Mouse (Mus musculus): ENCODE measurements around the gene St5.

The St5 gene

DNA sequence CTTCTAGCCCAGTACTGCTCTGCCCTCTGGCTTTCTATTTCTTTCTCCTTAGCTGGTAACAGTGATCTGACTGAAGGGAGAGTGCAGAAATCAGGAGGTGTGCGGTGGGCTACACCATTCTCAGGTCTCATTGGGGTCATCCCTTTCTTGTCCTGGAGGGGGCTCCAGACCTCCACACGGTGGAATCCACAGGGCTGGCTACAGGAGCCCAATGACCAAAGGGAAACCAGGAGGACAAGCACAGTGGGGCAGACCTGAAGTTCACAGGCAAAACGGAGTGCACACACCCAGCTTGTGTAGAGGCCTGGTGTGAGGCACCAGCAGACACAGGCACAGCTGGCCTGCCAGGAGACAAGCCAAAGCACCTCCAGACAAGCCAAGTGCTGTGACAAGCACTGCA, 175.0 kb downstream of the St5 start:
- no peak for DNase-seq (ENCODE audit: low read depth)

DNA sequence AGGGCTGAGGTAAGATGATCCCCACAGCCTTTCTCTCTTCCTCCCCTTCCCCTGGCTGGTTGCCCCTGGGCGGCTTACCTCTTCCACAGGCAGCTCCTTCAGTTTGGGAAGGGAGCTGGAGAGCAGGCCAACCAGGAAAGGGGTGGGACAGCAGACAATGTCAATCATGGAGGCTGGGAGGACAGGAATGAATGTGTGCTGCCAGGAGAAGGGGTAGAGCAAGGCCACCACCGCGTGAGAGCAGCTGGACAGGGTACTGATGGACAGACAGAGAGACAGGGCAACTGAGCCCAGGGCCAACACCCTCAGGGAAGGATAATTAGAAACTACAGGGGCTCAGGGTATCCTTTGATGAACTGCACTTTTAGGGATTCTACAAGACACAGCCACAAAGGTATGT, 175.9 kb downstream of the St5 start:
- DNase-seq (ENCODE audit: low read depth), result no peak

DNA sequence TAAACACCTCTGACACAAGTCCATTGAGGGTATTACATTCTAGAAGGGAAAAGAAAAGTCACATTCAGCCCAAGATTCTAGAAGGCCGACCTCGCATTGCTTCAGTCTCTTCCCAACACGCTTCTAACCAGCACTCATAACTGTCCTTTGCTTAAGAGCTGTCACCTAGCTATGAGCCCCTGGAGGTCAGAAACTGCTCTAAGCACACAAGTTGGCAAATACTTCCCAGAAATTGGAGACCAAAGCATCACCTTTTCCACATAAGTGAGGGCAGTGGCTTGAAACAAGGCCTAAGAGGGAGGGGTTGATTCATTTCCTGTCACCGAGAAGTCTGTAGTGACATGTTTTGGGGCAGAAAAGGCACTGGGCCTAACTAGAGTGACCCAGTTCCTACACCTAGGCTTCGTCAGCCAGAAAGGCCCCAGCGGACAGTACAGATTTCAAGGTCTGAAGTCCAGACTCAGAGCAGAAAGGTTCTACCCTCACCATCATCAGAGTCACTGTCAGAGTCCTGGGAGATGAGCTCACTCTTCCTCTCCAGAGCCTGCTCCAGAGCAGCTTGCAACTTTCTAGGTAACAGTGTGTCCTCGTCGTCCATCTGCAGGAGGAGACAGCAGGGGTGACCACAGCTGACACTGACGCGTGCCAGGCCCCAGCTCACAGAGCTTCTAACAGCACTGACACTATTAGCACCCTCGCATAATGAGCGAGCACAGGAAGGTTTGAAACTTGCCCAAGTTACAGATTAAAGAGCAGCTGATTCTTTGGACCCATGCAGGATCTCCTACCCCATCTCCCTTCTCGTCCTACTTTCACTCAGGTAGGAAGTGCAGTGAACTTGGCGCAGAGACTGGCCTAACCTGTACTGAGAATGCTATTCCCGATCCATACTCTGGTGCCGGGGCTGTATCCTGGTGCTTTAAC, 177.4 kb downstream of the St5 start:
- DNase-seq (ENCODE audit: low read depth), result no peak

- peak; percentile 47 for DNase-seq (ENCODE audit: low read depth)
Observed at GRCm38 (mm10) chr7:109524763-109525162, 178.6 kb downstream of the St5 start.

- no peak for DNase-seq (ENCODE audit: low read depth)
Observed at GRCm38 (mm10) chr7:109524442-109524744, 179.0 kb downstream of the St5 start.

DNA sequence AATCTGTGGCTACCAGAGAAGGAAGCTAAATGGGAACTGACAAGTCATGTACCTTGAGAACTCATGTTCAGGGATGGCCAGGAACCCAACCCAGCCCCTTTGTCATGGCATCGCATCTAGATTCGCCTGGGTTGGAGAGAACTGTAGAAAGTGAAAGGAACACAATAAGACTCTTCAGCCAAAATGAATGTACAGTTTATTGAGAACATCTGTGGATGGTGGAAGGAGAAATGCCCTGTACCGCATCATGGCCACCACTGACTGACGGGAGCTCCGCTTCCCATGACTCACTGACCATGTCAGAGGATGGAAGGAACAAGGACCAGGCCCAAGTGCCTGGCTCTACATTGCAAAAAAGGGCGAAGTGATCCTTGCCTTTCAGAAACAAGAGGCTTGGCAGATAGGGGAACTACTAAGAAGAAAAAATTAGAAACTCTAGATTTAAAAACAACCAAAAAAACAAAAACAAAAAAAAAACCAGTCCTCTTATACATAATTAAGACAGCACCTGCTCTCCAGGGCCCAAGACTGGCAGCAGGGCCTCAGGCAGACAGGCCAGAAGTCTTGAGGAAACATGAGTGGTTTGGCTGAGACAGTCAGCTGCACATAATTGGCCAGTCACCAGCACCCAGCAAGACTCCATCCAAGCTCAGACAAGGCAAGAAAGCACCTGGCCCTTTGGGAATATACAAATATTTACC, 179.5 kb downstream of the St5 start:
- peak; percentile 54 for DNase-seq (ENCODE audit: low read depth)

GRCm38 (mm10) chr7:109523304-109523703, 180.1 kb downstream of the St5 start:
- no peak for DNase-seq (ENCODE audit: low read depth)

DNA sequence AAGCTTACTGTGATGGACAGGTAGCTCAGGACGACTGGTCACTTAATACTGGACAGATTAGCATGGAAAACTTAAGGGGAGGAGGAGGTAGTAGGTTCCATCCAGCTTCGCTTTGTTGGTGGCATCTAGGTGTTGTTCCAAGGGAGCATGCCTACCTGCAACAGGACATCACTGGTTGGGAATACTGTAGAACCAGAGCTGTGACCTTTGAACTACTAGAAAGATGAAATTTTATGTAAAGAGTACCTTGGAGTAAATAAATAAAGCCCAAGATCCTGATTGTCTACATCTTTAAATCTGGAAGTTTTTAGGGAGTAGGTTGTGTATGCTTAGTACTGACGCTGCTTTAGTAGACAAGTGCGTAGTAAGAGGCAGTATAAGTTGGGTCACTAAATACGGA, 181.3 kb downstream of the St5 start:
- DNase-seq (ENCODE audit: low read depth), result no peak

- DNase-seq (ENCODE audit: low read depth), result no peak
Observed at GRCm38 (mm10) chr7:109519936-109520335, 183.5 kb downstream of the St5 start.

DNA sequence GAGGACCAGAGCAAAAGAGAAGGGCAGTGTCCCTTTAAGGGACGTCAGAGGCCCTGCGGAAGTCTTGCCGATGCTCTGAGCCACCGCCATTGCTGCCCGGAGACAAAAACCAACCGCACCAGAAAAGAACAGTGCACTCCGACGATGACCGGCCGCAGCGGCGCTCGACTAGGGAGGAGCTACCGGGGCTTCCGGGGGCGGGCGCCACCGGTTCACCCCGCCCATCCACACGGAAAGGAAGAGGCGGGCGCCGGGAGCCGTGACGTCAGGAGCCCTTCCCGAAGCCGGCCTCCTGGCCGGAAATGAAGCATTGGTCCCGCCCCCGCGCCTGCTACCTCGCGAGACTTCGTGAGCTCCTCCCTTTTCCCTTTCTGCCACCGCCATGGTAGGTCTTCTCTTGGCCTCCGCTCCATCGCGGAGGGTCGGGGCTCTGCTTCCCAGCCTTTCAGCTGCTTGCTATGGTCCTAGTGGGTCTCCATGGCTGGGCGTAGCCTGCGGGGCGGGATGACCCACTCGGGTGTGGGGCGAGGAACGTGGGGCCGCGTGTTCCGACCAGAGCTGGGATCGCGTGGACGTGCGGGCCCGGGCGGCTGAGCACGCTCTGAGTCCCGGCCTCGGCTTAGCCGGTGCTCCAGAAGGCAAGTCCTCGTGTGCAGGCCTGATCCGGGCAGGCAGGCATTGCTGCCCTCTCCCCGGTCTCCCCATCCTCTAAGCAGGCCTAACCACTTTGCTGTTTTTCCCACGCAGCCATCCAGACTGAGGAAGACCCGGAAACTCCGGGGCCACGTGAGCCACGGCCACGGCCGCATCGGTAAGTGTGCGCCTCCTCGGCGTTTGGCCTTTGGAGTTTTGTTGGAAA, 184.3 kb downstream of the St5 start, which contains the start of gene Rpl27a:
TSS of gene Rpl27a (plus strand) at position 310 of the 859 bp plus-strand sequence.
- DNase-seq (ENCODE audit: low read depth), result peak; percentile 98

DNA sequence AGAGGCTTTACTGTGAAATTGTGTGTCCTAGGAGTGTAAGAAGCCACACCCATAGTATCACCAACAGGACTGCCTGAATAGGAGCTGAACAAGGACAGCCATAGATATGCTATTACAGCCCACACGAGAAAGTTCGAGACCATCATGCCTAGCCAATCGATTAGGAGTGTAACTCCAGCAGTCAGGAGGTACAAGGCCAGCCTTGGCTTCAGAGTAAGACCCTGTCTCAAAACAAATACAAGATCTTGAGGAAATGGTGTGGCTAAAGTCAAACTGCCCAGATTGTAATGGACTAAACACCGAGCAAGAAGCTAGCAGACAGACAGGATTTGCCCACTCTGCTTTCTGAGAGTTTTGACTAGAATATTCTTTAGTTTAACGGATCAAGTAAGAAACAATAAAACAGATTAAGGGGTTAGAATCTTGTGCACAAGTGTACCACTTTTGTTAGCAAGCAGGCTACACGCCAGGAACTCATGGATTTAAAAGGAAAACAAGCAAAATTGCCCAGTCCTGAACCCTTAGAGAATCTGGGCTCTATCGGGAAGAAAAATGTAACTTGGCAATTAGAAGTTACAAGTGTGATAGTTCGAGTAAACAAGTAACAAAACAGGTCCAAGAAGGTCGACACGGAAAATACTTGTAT, 185.2 kb downstream of the St5 start:
- peak; percentile 69 for DNase-seq (ENCODE audit: low read depth)

GRCm38 (mm10) chr7:109516500-109516899, 186.9 kb downstream of the St5 start:
- DNase-seq (ENCODE audit: low read depth), result peak; percentile 72

- DNase-seq (ENCODE audit: low read depth), result no peak
Observed at GRCm38 (mm10) chr7:109511838-109512237, 191.6 kb downstream of the St5 start.

DNA sequence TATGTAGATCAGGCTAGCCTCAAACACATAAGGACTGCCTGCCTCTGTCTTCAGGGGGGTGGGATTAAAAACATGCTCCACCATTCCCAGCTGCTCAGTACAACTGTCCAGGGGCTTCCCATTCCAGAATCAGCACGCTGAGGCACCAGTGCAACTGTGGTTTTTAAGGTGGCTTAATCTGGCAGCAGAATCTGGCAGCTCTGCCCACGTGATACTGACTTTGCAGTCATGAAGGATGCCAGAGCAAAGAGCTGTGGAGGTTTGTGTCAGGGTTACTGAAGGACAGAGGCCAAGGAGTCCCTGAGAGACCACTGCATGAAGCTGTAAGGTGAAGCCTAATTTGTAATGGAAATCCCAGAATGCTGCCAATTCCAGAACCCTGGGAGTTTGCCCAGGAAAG, 192.6 kb downstream of the St5 start:
- no peak for DNase-seq (ENCODE audit: low read depth)

DNA sequence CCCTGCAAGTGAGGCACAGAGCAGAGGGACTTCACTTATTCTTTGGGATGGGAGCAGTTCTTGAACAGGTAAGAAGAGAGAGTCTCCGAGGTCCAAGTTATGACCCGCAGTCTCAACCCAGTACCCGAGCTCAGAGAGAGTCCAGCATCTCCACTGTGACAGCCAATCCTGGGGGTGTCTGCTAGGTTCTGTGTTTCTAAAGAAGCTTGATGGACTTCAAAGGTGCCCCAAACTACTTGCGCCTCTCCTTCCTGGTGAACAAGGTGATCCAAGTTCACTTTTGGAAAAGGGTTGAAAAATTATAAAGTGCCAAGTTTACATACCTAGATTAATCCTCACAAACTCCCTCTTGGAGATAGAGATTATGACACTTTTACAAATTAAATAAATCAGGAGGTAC, 195.4 kb downstream of the St5 start, which contains the start of gene Trim66:
TSS of gene Trim66 (minus strand) at position 101 of the 400 bp plus-strand sequence.
- no peak for DNase-seq (ENCODE audit: low read depth)

DNA sequence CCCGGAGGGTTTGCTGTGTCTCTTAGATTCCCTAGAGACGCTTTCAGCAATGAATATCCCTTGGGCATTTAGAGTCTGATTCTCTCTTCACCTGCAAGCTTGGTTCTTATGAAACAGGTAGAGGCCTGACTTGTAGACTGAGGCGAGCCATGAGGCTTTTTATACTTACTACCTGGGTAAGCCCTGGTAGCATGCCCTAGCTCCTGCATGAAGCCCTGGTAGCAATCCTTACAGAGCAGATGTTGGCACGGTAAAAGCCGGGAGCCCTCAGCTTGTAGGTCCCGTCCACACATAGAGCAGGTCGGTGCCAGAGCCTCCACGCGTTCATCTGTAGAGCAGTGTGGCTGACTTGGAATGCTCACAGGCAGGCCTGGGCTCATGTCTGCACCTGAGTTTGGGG, 195.8 kb downstream of the St5 start:
- no peak for DNase-seq (ENCODE audit: low read depth)

- no peak for DNase-seq (ENCODE audit: low read depth)
Observed at GRCm38 (mm10) chr7:109507119-109507518, 196.3 kb downstream of the St5 start.

- no peak for DNase-seq (ENCODE audit: low read depth)
Observed at GRCm38 (mm10) chr7:109497507-109497906, 205.9 kb downstream of the St5 start.

- no peak for DNase-seq (ENCODE audit: low read depth)
Observed at GRCm38 (mm10) chr7:109493319-109494316, 209.8 kb downstream of the St5 start.

GRCm38 (mm10) chr7:109492616-109493318, 210.6 kb downstream of the St5 start:
- no peak for DNase-seq (ENCODE audit: low read depth)
